Mouse (Mus musculus): ENCODE measurements around the gene Lamc3.

DNA sequence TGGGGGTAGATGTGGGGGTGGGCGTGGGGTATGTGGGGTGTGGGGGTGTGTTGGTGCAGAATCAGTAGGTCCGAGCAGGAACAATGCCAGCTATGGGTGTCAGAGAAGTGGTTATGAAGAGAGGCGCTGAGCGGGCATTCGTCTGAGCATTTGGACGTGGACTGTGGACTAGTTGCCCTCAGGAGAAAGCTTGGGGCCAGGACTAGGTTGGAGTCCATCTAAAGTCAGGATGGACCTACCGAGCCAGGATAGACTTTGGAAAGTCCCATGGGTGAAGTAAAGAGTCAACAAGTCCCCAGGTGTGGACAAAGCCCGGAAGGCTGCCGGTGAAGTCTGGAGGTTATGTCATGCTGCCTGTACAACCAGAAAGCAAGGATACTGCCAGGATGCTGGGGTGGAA is 22.2 kb upstream of the Lamc3 start:
- TF ChIP-seq GATA1 (IDR thresholded peaks at IDR 0.05; ENCODE audit: low read length), result no peak
- TF ChIP-seq TAL1 (IDR thresholded peaks at IDR 0.05; ENCODE audit: low read length), result no peak

Measured in erythroblast, embryonic 14.5 days (primary cell).